Mouse (Mus musculus): ENCODE data around the gene Olfr462.
"Not testable (repeated sequence)": the region's sequence is repeated elsewhere in the genome, so short reads cannot be mapped to it uniquely, and the experiment has no call there.

Gene Olfr462

DNA sequence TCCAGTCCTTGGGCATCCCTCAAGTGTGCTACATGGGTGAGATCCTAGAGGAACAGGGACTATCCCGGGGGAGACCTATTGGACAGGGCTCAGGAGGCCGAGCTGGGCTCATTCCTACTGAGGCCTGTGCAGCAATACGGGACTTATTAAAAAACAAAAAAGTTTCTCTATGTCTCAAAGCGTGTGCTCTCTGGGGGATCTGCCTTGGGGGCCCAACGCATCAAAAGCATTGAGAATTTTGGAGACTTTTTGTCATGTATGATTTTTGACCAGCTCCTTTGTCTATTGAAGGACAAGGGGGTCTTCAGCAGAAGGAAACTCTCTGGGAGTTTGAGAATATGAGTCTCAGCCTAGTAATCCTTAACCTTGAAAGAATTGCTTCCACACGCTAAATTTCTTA lies at the start of gene Olfr462:
Olfr462 (minus strand) TSS at position 101 of the 400 bp plus-strand sequence.
- no peak for DNase-seq (ENCODE audit: extremely low read depth, low read depth, low spot score)

DNA sequence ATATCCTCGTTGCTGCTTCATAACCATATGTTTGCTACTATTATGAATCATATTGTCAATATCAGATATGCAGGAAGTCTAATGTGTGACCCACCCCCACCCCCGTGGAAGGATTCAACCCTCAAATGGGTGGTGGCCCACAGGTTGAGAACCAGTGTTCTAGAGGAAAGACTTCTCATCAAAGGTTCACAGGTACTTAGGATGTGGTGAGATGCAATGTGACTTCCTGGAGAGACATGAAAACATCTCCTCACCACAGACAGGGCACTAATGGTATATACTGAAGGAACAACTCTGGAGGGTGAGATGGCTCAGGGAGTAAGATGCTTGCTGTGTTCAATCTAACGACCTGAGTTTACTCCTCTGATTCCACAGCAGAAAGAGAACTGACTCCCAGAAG lies 43.4 kb upstream of the Olfr462 start:
- no peak for DNase-seq (ENCODE audit: extremely low read depth, low read depth, low spot score)

- no peak for DNase-seq (ENCODE audit: extremely low read depth, low read depth, low spot score)
Measured at GRCm38 (mm10) chr11:87933731-87934130, 41.7 kb upstream of the Olfr462 start.

DNA sequence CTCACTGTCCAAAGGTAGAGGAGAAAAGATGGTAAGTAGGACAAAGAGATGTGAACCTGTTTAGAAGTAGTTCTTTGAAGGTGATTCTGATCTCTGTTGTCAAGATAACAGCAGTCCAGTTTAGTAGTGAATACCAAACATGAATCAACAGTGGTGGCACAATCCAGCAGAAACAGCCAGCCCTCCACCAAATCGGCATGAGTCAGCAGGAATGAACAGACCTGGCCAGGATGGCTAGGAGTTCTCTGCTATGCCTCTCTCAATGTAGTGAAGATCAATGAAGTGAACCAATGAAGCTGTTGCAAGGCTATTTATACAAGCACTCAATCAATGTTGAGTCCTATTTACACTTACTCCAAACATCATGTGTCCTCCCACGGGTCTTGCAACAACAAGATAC lies 38.3 kb upstream of the Olfr462 start:
- no peak for DNase-seq (ENCODE audit: extremely low read depth, low read depth, low spot score)

GRCm38 (mm10) chr11:87920966-87921365 lies 28.9 kb upstream of the Olfr462 start, which contains the start of gene Olfr464:
Gene Olfr464 (minus strand): TSS chr11:87920967.
- DNase-seq (ENCODE audit: extremely low read depth, low read depth, low spot score), result no peak

- no peak for DNase-seq (ENCODE audit: extremely low read depth, low read depth, low spot score)
Measured at GRCm38 (mm10) chr11:87920301-87920700, 28.2 kb upstream of the Olfr462 start.

DNA sequence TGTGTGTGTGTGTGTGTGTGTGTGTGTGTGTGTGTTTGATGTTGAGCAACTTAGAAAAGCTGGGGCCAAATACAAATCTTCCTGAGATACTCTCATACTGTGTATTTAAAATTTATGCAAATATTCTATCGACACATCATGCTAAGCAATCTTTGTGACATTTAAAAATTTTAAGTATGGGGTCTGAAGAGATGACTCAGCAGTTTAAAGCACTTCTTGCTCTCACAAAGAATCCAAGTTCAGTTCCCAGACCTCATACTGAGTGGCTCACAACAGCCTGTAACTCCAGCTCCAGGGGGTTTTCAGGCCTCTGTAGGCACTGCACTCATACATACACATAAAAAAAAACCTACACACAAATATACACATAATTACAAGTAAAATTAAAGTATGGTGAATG lies 23.9 kb upstream of the Olfr462 start:
- DNase-seq (ENCODE audit: extremely low read depth, low read depth, low spot score), result no peak

DNA sequence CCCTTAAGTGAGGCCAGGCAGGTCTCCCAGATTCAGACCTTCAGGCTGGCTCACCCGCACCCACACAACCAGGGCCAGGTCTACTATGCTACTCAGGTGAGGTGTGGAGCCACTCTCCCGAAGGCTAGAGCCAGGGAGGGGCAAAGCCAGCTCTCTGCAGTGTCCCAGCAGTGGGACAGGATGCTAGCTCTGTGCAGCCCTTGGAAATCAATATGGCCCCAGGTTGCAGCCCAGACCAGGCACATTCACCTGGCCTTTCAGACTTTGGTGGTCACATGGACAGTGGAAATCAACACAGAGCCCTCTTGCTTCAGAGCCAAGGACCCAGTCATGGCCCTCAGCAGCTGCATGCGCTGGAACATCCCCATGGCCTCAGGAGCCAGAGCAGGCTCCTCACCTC lies 12.3 kb upstream of the Olfr462 start:
- DNase-seq (ENCODE audit: extremely low read depth, low read depth, low spot score), result no peak

DNA sequence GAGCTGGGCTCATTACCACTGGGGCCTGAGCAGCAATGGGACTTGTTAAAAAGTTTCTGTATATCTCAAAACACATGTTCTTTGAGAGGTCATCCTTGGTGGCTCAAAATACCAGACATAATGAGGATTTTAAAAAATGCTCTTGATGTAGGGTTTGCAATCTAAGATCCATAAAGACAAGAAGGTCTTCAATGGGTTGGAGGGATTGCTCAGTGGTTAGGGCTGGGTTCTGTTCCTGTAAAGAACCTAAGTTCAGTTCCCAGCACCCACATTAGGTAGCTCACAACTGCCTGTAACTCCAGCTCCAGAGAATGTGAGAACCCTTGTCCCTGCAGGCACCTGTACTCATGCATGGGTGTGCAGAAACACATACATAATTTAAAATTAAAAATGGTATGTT lies 5.2 kb upstream of the Olfr462 start, which contains the start of gene Olfr463:
Olfr463 (minus strand) TSS at position 101 of the 400 bp plus-strand sequence.
- no peak for DNase-seq (ENCODE audit: extremely low read depth, low read depth, low spot score)

DNA sequence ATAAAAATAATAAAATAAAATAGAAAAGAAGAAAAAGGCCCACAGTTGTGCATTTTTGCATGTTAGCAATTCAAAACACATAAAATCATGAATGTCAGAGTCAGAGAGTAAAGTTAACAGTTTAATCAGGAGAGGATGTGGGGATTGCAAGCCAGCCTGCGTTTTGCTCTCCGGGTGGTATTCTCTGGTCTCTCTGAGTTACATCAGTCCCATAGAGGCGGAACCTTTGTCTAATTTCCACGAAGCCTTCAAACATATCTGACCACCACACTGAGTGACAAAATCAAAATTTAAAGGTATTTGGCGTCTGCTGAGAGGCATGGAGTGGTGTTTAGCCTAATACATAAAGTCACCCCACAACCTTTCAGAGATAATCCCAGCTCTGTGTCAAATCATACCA lies 7.2 kb downstream of the Olfr462 start:
- no peak for DNase-seq (ENCODE audit: extremely low read depth, low read depth, low spot score)

DNA sequence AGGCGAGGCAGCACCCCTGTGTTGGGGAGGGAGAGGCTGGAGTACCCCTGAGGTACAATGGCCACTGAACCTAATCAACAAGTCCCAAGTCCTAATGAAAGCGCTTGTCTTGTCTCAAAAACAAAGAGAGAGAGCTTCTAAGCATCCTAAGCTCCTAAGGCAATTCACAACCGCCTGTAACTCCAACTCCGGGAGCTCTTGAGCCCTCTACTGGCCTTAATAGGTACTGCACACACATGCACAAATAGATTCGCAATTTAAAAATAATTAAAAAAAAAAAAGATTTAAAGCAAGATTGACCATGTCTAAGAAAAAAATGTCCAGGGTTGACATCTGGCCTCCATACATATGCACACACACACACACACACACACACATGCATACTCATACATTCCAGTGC lies 8.6 kb downstream of the Olfr462 start:
- no peak for DNase-seq (ENCODE audit: extremely low read depth, low read depth, low spot score)

- DNase-seq (ENCODE audit: extremely low read depth, low read depth, low spot score), result no peak
Measured at GRCm38 (mm10) chr11:87881714-87882113, 10.4 kb downstream of the Olfr462 start.

DNA sequence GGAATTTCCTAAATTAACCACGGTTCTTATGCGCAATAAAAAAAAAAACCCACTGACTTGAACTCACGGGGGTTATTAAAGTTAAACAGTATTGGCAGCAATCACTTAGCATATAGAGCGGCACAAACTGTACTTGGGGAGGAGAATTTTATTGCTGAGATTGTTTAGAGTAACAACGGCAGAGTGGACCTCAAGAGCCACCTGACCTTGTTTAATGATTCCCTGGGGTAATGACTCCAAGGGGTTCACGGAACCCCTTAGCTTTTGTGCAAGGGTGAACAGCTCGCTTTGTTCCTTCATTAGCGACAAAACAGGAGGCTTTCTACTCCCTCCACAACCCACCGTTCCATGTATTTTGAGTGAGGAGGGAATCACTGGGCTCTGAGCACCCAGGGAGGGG lies 12.2 kb downstream of the Olfr462 start:
- no peak for DNase-seq (ENCODE audit: extremely low read depth, low read depth, low spot score)

DNA sequence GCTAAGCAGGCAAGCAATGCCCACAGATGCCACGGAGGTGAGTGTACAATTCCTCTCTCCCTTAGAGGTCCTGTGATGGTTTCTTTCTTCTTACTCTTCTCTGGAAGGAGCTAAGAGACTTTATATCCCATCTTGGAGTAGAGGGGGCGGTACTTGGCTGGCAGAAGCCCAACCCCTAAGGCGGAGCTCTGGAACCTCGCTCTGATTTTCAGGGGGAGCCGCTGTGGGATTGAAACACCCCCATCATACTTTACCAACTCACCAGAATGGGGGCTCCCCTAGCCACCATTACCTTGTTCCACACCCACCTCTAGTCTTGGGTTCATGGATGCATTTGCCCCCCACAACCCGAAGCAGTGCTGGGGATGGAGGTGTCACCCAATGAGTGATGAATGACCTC lies 16.6 kb downstream of the Olfr462 start, which contains the start of gene Epx:
Epx (minus strand) TSS at position 101 of the 400 bp plus-strand sequence.
- no peak for DNase-seq (ENCODE audit: extremely low read depth, low read depth, low spot score)

DNA sequence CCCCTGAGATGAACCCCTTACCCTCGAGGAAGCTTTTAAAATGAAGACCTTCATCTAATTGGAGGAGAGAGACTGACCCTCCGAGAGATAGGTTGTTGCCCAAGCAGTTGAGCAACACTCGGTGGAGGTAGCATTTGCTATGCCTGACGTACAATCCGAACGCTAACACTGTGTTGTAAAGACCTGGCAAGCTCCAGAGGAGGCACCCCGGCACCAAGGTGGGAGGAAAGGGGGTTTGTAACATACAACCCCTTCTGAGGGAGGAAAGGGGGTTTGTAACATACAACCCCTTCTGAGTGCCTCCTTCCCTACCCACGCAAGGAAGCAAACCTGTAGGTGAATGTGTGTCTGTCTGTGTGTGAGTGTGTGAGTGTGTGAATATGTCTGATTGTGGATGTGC lies 20.3 kb downstream of the Olfr462 start:
- no peak for DNase-seq (ENCODE audit: extremely low read depth, low read depth, low spot score)

DNA sequence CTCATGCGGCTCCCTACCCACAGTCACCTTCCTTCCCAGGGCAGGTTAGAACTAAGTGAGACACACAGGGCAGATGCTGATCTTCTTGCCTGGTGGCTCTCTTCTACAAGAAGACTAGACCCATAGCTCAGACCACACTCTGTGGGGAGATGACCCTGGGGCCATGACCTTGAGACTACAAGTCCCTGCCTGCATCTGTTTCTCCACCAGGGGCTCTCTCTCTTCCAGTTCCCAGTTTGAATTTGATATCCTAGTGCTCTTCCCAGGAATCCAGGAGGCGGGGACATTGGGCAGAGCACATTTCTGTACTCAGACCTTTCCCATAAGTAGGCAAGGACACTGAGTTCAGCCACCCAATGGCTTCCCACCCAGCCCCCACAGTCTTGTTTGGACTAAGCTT lies 22.0 kb downstream of the Olfr462 start:
- no peak for DNase-seq (ENCODE audit: extremely low read depth, low read depth, low spot score)

DNA sequence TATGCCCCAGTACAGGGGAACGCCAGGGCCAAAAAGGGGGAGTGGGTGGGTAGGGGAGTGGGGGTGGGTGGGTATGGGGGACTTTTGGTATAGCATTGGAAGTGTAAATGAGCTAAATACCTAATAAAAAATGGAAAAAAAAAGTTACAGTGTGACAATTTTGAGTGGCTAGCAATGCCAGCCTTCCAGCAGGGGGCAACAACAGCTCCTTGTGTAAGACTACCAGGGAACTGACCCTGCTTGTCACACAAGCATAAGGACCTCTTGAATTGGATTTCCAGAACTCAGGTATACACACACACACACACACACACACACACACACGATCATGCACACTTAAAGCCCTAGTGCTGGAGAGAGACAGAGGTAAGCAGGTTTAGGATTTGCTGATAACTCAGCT lies 25.2 kb downstream of the Olfr462 start:
- DNase-seq (ENCODE audit: extremely low read depth, low read depth, low spot score), result not testable (repeated sequence)

- DNase-seq (ENCODE audit: extremely low read depth, low read depth, low spot score), result no peak
Measured at GRCm38 (mm10) chr11:87862805-87863204, 29.3 kb downstream of the Olfr462 start.

DNA sequence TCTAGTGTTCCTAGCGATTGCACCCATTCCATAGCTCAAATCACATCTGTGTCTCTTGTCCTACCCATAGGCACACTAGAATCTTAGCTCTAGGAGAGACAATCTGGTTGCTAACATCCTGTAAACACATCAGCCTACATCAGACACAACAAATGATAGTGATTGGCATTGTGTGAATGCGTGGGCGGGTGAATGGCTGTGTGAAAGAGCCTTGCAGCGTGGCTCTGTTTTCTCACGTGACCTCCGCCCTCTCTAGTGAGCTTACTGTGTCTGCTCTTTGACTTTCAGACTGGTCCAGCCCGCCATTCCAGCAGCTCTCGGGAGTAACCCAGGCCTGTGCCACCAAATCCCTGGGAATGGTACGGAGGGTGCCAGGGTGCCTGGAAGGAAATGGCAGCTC lies 31.6 kb downstream of the Olfr462 start:
- no peak for DNase-seq (ENCODE audit: extremely low read depth, low read depth, low spot score)

- no peak for DNase-seq (ENCODE audit: extremely low read depth, low read depth, low spot score)
Measured at GRCm38 (mm10) chr11:87859273-87859672, 32.8 kb downstream of the Olfr462 start.

DNA sequence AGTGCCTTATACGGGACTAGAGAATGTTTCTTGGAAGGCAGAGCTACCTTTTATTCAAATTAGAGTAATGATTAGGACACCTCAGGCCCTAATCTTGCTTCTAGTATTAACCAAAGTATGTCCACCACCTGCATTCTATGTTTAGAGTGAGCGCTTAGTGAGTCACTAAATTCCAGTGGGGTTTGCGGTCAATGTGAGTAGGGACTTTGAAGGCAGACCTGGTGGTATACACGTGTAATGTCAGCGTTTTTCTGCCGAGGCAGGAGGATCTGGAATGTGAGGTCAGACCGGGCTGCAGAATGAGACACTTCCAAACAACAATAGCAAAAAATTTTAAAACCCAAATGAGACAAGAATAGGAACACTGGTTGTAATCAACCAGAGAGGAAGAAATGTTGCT lies 37.5 kb downstream of the Olfr462 start:
- DNase-seq (ENCODE audit: extremely low read depth, low read depth, low spot score), result no peak

DNA sequence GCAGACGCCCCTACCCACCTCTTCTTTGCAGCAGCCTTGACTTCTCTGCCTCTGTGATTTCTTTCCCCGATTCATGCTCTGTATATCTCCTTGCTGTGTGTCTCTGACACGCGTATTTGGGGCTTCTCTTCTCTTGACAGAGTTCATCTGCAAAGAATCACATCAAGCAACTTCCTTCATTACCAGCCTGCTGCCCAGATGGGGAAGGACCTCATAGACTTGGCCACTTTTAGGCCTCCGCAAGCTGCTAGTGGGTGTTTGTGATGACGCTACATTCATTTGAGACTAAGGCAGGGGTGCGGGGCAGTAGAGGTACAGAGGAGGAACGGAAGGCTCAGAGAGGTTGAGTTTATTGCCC lies 38.5 kb downstream of the Olfr462 start:
- DNase-seq (ENCODE audit: extremely low read depth, low read depth, low spot score), result no peak

DNA sequence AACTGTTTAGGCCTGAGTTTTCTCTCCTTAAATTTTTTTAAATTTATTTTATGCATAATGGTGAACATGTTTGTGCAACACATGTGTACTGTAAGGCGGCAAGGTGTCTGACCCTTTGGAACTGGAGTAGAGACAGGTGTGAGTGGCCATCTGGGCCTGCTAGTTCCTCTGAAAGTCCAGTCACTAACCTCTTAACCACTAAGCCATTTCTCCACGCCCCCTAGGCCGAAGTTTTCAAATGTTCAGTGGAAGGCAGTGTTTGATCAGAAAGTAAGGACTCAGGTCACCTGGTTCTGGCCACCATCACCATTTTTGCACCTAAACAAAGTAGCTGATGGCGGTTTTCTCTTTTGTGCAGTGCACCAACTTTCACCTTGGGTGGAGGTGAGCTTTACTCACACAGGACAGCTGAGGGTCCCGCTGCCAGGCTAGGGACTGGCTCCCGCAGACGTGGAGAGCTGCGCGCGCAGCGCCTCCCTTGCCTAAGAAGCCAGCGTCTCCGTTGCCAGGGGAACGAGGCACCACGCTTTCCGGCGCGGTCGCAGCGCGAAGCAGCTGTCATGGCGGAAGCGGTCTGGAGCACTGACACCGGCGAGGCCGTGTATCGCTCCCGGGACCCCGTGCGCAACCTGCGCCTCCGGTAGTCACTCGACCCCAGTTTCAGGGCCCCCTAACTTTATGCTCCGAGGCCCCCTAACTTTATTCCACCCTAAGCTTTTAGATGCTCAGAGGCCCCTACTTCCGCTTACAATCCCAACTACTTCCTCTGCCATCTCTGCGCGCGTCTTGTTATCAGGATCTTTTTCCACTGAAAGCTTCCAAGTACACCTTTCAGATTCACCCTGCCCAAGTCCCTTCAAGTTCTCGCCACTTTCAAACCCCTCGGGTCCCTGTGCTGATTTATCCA lies 39.1 kb downstream of the Olfr462 start, which contains the start of gene Mks1:
Mks1 (plus strand) TSS at position 526 of the 907 bp plus-strand sequence.
- no peak for DNase-seq (ENCODE audit: extremely low read depth, low read depth, low spot score)

All from fat pad, adult 2 months (tissue).